ENCODE assay signal across 8 mouse cellular contexts in genomic region chr8:60505653-60506521, GRCm38 (mm10). TPM values are rescaled to one million over a fixed set of nuclear protein-coding genes. Genes with fewer than 3 reads are reported as not detected.
DNase-seq lines count a peak whose midpoint lies in the region; ATAC-seq and TF ChIP-seq lines count a peak whose summit lies in the region.

TSS of gene Aadat (plus strand) at chr8:60505932.

- no peaks in the 10 kb centered on the region for H3K9me3 ChIP-seq in E14TG2a.4 (ENCODE audit: low read length)
- H3K9me3 ChIP-seq in forebrain, embryonic 10.5 days = no peaks in the 10 kb centered on the region
- H3K9me3 ChIP-seq in heart, embryonic 16.5 days (replicated peaks; ENCODE audit: control insufficient read depth, low read length) = no peaks in the 10 kb centered on the region
- no peaks in the 10 kb centered on the region for H3K9me3 ChIP-seq in liver, embryonic 12.5 days (replicated peaks)
- H3K9me3 ChIP-seq in neural tube, embryonic 12.5 days = no peaks in the 10 kb centered on the region

- peak within 1 kb of the TSS; percentile 78 for H3K4me3 ChIP-seq in E14TG2a.4 (replicated peaks; ENCODE audit: low read length)
- peak within 1 kb of the TSS; percentile 69 for H3K4me3 ChIP-seq in forebrain, embryonic 10.5 days
- H3K4me3 ChIP-seq in heart, embryonic 16.5 days (ENCODE audit: low read length) = peak within 1 kb of the TSS; percentile 68
- H3K4me3 ChIP-seq in liver, embryonic 12.5 days = peak within 1 kb of the TSS; percentile 42
- H3K4me3 ChIP-seq in neural tube, embryonic 12.5 days = peak within 1 kb of the TSS; percentile 55

- TF ChIP-seq CTCF in E14TG2a.4 (conservative IDR thresholded peaks at IDR 0.05; ENCODE audit: low read length) = peak; percentile 85
- peak; percentile 70; the same call in 1 of the 2 replicates for TF ChIP-seq CTCF in brain, embryonic 14.5 days (IDR thresholded peaks at IDR 0.05; ENCODE audit: borderline replicate concordance, extremely low read depth, insufficient read depth, insufficient read length)

- WGBS in forebrain, embryonic 10.5 days = under 1% methylated on average over 25 of the region's 25 CpGs
- WGBS in heart, embryonic 16.5 days = 2% methylated on average over 25 of the region's 25 CpGs
- WGBS in liver, embryonic 12.5 days (ENCODE audit: insufficient replicate concordance) = 2% methylated on average over 25 of the region's 25 CpGs
- 1% methylated on average over 25 of the region's 25 CpGs for WGBS in neural tube, embryonic 12.5 days

- H3K27me3 ChIP-seq in E14TG2a.4 (ENCODE audit: insufficient read depth, low read length) = peaks cover 13% of the 10 kb centered on the region; the same call in 1 of the 2 replicates
- H3K27me3 ChIP-seq in forebrain, embryonic 10.5 days (ENCODE audit: poor library complexity, severe bottlenecking) = no peaks in the 10 kb centered on the region
- H3K27me3 ChIP-seq in heart, embryonic 16.5 days (ENCODE audit: control insufficient read depth, insufficient read depth, low read length) = no peaks in the 10 kb centered on the region
- no peaks in the 10 kb centered on the region for H3K27me3 ChIP-seq in liver, embryonic 12.5 days (replicated peaks)
- no peaks in the 10 kb centered on the region for H3K27me3 ChIP-seq in neural tube, embryonic 12.5 days (replicated peaks)

- H3K9ac ChIP-seq in heart, embryonic 16.5 days (ENCODE audit: low read length) = peak within 1 kb of the TSS; percentile 73
- peak within 1 kb of the TSS; percentile 44 for H3K9ac ChIP-seq in liver, embryonic 12.5 days
- H3K9ac ChIP-seq in neural tube, embryonic 12.5 days = peak within 1 kb of the TSS; percentile 71

- no peak for TF ChIP-seq POLR2A in brain, embryonic 14.5 days (IDR thresholded peaks at IDR 0.05; ENCODE audit: borderline replicate concordance, extremely low read depth, insufficient read depth, insufficient read length, poor library complexity, severe bottlenecking)

- peaks cover 9% of the 10 kb centered on the region for H3K4me1 ChIP-seq in E14TG2a.4 (replicated peaks; ENCODE audit: low read depth, low read length)
- H3K4me1 ChIP-seq in forebrain, embryonic 10.5 days = peaks cover 9% of the 10 kb centered on the region
- peaks cover 7% of the 10 kb centered on the region for H3K4me1 ChIP-seq in heart, embryonic 16.5 days (ENCODE audit: control insufficient read depth, insufficient read depth, low read length)
- H3K4me1 ChIP-seq in liver, embryonic 12.5 days = 0 out of 2 replicates have a peak, but pooled peaks cover 4% of the 10 kb centered on the region
- no peaks in the 10 kb centered on the region for H3K4me1 ChIP-seq in neural tube, embryonic 12.5 days

- peak within 1 kb of the TSS; percentile 88 for H3K27ac ChIP-seq in forebrain, embryonic 10.5 days
- no peak within 1 kb of the TSS for H3K27ac ChIP-seq in heart, embryonic 16.5 days (ENCODE audit: low read length)
- 0 out of 2 replicates have a peak within 1 kb of the TSS, but pooled peaks have one; percentile 6 for H3K27ac ChIP-seq in liver, embryonic 12.5 days
- no peak within 1 kb of the TSS for H3K27ac ChIP-seq in neural tube, embryonic 12.5 days

- DNase-seq in brain, embryonic 14.5 days (ENCODE audit: low read depth) = peak; percentile 96
- peak; percentile 79 for DNase-seq in forebrain, embryonic 10.5 days (ENCODE audit: extremely low spot score, low spot score)
- DNase-seq in kidney, postnatal 25 days = peak; percentile 73 to 92
- peak; percentile 16 to 26 for DNase-seq in urinary bladder, postnatal 36 days (ENCODE audit: low spot score in 2 of 2)

- peak within 1 kb of the TSS; percentile 98 for H3K4me2 ChIP-seq in heart, embryonic 16.5 days (ENCODE audit: low read depth, low read length)
- peak within 1 kb of the TSS; percentile 62 for H3K4me2 ChIP-seq in liver, embryonic 12.5 days
- H3K4me2 ChIP-seq in neural tube, embryonic 12.5 days (replicated peaks) = peak within 1 kb of the TSS; percentile 87

- peak; percentile 81 for ATAC-seq in heart, embryonic 16.5 days (replicated peaks; ENCODE audit: extremely low read depth, insufficient read depth, low FRiP score)
- peak; percentile 87 for ATAC-seq in liver, embryonic 12.5 days
- peak; percentile 98 for ATAC-seq in neural tube, embryonic 12.5 days (ENCODE audit: low FRiP score, low read depth)

- no peaks in the 10 kb centered on the region for H3K36me3 ChIP-seq in E14TG2a.4 (ENCODE audit: insufficient read depth, low read length)
- H3K36me3 ChIP-seq in forebrain, embryonic 10.5 days (replicated peaks) = no peaks in the 10 kb centered on the region
- no peaks in the 10 kb centered on the region for H3K36me3 ChIP-seq in heart, embryonic 16.5 days (ENCODE audit: control insufficient read depth, insufficient read depth)
- no peaks in the 10 kb centered on the region for H3K36me3 ChIP-seq in liver, embryonic 12.5 days
- H3K36me3 ChIP-seq in neural tube, embryonic 12.5 days = no peaks in the 10 kb centered on the region

RNA-seq across cellular contexts. Expression of gene Aadat, which starts in this region (rescaled TPM):
- 0.78 and 0.93 TPM in 2 replicates for polyA plus RNA-seq in brain, embryonic 14.5 days (2012; rRNA removed)
- polyA plus RNA-seq in forebrain, embryonic 10.5 days (2016; fragmentation: Nextera tagmentation; extraction: Ambion mirVana) = 1.2 and 2.0 TPM in 2 replicates
- polyA plus RNA-seq in heart, embryonic 16.5 days (2015; fragmentation: Nextera tagmentation; extraction: Ambion mirVana) = 0.21 and 0.24 TPM in 2 replicates
- polyA plus RNA-seq in liver, embryonic 12.5 days (2016; fragmentation: Nextera tagmentation; extraction: Ambion mirVana) = 3.4 and 5.0 TPM in 2 replicates
- 0.65 and 1.3 TPM in 2 replicates for polyA plus RNA-seq in neural tube, embryonic 12.5 days (2016; fragmentation: Nextera tagmentation; extraction: Ambion mirVana)

Comparison
In these comparisons a context has a peak if more than half of its experiments do, and no peak if none do; other contexts are left out.
1. Peak in DNase-seq in brain, embryonic 14.5 days; RNA of the gene not detected or under 1 TPM.
2. Peak in ATAC-seq, H3K4me3 ChIP-seq, H3K9ac ChIP-seq and H3K4me2 ChIP-seq in heart, embryonic 16.5 days; RNA of the gene not detected or under 1 TPM.
3. DNase-seq: peak in every context shown above with its lines; median percentile 96 in brain, embryonic 14.5 days; 82 in kidney, postnatal 25 days; 79 in forebrain, embryonic 10.5 days; 21 in urinary bladder, postnatal 36 days.
4. H3K27ac ChIP-seq: peak in forebrain, embryonic 10.5 days (single experiment) and liver, embryonic 12.5 days (single experiment); none in heart, embryonic 16.5 days (single experiment) and neural tube, embryonic 12.5 days (single experiment).
5. Peak in every context shown above with its lines, with median percentiles within 50 percentile points of each other: H3K4me3 ChIP-seq, ATAC-seq, H3K4me2 ChIP-seq and H3K9ac ChIP-seq.